Mouse (Mus musculus): ENCODE measurements around the gene Tcte2. TPM values are rescaled to one million over a fixed set of nuclear protein-coding genes. Genes with fewer than 3 reads are reported as not detected.

Gene Tcte2
- polyA plus RNA-seq (2021; fragmentation: Nextera tagmentation), result 4.8 and 5.6 TPM in 2 replicates
- long read RNA-seq, experiment 1, partial matches to known transcripts, result 1 of 7 reads
- long read RNA-seq, experiment 1, other reads (novel, unspliced or antisense), result 3 of 7 reads
- long read RNA-seq, experiment 2, partial matches to known transcripts, result 0 of 11 reads
- long read RNA-seq, experiment 2, other reads (novel, unspliced or antisense), result 6 of 11 reads

DNA sequence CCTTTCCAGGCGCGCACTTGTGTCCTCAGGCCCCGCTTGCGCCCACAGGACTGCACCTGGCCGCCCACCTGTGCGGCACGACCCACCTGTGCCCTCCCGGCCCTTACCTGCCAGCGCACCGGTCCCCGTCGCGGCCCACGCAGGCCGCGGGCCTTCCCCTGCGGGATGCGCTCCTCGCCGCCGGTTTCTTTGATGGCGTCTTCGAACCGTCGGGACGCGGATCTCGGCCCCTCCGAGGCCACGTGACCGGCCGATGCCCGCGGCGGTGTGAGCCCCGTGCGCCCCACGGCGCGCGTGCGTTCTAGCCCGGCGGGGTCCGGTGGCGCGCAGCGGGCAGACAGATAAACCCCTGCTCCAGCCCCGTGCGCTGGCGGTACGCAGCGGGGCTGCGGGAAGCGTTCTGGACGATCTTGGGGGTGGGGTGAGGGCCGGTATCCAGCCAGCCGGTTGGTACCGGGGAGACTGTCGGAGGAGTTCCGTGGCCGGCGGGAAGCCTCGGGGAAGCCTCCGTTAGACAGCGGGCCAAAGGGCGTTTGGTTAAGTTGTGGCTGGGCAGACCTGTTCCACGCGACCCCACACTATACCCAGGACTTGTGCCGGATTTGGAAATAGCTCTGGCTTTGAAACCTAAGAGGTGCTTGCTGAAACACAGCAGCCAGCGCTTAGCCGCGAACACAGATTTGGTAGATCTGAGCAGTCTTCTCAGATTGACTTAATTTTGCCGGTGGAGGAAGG is at the start of gene Tcte2:
Gene Tcte2 (minus strand): TSS at position 647 of the 735 bp plus-strand sequence.

DNA sequence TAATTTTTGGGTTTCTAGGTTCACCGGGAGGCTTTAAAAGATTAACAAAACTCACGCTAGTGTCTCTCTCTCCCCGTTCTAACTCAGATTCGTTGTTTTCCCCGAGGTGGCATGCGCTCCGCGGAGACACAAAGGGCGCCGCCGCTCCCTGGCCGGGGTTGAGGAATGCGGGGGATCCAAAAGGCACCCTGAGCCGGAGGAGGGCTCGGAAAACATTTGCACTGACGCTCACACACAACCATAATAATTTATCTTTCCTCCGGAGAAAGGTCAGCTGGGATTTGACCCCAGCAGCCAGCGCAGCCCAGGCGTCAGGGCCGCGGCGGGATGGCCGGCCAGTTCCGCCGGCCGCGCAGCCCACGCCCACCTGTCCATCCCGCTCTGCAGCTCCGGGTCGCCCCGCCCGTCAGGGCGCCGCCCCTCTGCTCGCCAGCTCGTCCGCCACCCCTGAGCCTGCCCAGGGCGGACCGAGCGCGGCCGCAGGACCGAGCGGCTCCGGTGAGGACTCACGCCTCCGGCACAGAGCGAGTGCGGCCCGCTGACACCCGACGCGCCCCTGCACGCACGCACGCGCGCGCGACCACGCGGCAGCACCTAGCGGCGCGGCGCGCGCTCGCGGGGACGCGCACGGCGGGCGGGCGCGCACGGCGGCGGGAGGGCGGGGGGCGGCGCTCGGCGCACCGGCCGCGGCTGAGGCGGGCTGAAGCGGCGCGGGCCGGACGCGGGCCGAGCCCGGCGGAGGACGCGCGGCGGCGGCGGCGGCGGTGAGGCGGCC is 1.6 kb downstream of the Tcte2 start, which contains the start of gene Afdn:
Gene Afdn (plus strand): TSS at position 687 of the 775 bp plus-strand sequence.

Other genes with a start within 250 kb of the Tcte2 start
- 14.8 and 16.2 TPM in 2 replicates for gene Afdn, start 1.3 kb downstream of the Tcte2 start, polyA plus RNA-seq (2021; fragmentation: Nextera tagmentation)
- gene Gm7168, start 186.5 kb upstream of the Tcte2 start, polyA plus RNA-seq (2021; fragmentation: Nextera tagmentation), result not detected in 2 replicates
- gene Gm7356, start 241.9 kb upstream of the Tcte2 start, polyA plus RNA-seq (2021; fragmentation: Nextera tagmentation), result not detected in 2 replicates